Mouse (Mus musculus): ENCODE measurements around the gene Grk6. TPM values are rescaled to one million over a fixed set of nuclear protein-coding genes. Genes with fewer than 3 reads are reported as not detected.

Gene Grk6
- 100 to 1,000 TPM; 211 to 221 TPM for total RNA-seq (2023)

DNA sequence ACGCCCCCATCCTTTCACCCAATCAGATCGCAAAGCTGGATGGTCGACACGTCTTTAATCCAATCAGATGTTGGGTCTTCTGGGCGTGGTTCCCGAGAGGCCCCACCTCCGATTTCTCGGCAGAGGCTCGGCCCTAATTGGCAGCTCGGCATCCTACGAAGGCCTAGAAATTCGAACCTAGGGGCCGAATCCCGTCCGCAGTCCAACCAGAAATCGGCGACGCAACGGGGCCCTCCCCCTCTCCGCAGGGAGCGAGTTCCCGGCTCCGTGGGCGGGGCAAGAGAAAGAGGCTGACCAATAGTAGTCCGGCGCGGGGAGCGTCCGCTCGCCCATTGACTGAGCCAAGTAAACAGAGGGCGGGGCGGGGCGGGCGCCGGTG lies at the start of gene Grk6:
TSS of gene Grk6 (plus strand) at position 136 of the 379 bp plus-strand sequence.

DNA sequence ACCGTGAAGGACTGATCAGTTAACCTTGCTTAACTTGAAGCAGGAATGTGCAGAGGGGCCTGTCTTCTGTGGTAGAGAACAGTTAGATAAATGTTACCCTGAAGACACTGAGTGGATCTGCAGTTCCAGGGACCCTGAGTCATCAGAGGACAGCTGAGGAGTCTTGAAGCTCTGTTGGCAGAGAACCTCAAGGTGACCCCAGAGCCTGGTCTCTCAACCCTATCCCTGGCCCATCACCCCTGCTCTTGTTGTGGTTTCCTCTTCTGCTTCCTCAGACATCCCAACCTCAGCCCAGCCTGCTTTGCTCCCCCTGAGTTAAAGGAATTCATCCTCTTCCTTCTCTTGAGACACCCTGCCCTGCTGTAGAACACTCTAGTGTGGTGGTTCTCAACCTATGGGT lies 46.8 kb upstream of the Grk6 start, which contains the start of gene Slc34a1:
TSS of gene Slc34a1 (plus strand) at position 100 of the 400 bp plus-strand sequence.

DNA sequence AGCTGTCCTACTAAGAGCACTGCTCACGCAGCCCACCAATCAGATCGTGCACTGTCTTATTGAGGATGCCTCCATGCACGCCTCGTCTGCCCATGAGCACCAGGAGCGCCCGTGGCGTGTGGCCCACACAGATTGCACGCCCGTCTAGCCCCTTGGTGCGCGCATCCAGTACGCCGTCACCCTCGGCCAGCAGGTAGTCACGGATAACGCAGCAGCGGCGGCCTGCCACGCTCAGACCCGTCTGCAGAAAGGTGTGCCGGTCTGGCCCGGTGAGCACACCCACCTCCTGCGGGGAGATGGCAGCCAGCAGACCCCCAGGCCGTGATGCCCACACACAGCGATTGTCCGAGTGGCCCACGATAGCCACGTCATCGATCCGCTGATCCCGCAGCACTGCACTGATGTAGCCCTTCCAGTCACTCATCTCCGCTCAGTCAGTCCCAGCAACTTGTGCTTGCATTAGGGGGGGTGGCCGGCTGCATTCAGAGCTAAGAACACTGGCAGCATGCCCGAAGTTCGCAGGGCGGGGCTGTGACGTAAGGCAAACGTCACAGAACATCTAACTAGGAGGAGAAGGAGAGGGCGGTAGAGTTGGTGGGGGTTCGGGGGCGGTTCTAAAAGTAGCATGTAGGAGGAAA lies 30.0 kb upstream of the Grk6 start, which contains the start of gene Pfn3:
TSS of gene Pfn3 (minus strand) at position 490 of the 638 bp plus-strand sequence.

DNA sequence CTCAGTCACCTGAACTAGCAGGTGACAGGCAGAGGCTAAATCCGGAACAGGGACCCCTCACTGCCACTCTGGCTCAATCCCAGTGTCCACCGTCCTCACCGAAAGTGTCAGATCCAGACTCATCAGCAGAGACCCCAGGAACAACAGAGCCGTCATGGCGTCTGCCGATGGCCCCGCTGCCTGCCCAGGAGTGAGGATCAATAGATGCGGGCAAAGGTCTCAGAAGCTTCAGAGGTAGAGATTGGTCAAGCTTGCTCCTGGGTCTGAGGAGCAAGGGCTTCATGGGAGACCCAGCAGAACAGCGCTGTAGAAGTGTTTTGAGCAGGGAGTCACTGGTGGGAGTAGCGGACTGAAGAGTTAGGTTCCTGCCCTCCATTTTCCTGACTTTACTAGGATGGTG lies 18.3 kb upstream of the Grk6 start, which contains the start of gene F12:
TSS of gene F12 (minus strand) at position 181 of the 400 bp plus-strand sequence.

DNA sequence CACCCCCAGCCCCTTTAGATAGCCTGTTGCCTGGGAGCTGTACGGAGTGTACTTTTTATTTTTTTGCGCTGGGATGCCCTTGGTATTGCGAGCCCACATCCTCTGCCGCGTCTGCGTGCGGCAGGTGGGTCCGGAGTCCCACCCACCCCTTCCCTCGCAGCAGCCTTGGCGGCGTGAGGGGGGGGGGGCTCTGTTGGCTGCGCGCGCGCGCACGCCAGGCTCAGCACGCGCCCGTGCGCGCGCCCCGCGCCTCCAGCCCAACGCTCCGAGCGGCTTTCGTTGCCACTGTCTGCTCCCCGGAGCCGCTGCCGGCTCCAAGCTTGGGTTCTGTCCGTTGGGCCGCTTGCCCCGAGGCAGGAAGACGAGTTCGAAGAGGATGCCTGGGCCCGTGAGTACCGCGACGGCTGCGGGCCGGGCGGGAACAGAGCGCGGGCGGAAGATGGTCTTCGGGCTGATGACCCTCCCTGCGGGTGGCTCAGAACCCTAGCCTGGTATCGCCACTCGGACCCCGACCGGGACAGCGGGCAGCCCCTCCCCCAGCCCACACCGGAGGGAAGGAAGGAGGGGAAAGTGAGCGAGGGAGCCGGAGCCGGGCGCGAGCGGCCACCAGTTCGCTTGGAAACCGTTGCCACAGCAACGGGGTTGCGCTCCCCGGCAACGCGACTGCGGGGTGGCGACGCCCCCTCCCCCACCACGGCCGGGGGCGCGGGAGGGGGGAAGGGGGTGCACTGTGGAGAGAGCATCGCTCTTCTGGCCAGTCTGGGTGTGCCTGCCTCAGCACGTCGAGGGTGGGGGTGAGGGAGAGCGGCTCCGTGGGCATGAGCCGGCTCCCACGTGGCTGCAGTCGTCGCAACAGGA lies 19.4 kb downstream of the Grk6 start, which contains the start of gene Prr7:
TSS of gene Prr7 (plus strand) at position 241 of the 858 bp plus-strand sequence.

DNA sequence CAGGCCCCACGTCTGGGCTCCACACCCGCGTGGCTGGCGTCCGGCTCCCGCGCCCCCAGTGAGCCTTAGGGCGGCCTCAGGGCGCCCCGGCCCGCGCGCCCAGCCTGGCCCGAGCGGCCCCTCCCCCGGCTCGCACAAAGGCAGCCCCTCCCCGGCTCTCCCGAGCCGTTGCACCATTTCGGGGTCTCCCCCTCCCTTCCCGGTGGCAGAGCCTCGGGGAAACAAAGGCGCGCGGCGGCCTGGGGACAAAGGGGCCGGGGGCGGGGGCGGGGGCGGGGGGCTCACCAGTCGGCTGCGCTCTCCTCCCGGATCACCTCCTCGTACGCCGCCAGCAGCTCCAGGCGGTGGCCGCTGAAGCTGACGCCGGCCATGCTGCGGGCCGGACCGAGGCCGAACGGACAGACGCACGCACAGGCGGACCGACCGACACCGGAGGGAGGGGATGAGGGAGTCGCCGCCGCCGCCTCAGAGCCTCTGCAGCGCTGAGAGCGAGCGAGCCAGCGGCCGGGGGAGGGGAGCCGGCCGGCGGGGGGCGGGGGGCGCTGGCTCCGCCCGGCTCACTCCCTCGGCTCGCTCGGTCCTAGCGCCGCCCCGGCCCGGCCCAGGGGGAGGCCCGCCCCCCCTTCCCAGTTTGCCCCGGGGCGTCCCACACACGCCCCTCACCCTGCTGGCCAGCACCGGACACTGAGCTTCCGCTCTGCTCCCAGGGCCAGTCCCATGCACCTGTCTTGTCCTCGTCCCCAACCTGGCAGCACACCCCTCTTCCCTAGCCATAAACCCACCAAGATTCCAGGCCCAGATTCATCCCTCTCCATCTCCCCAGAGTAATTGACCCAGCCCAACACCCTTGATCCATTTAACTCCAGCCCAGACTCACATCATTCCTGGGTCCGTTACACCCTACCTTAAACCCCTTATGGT lies 43.0 kb downstream of the Grk6 start, which contains the start of gene Dbn1:
TSS of gene Dbn1 (minus strand) at position 534 of the 921 bp plus-strand sequence.

Other genes with a start within 250 kb of the Grk6 start
- 100 to 1,000 TPM in 1 of 2 experiments, 10 to 100 TPM in 1; 99.7 to 103 TPM for gene Nsd1, start 235.3 kb upstream of the Grk6 start, total RNA-seq (2023)
- gene Prelid1, start 124.6 kb upstream of the Grk6 start, total RNA-seq (2023), result 100 to 1,000 TPM; 196 to 208 TPM
- gene Rab24, start 123.1 kb upstream of the Grk6 start, total RNA-seq (2023), result 10 to 100 TPM; 73.9 to 75.8 TPM
- 10 to 100 TPM; 15.2 to 16.0 TPM for gene Mxd3, start 115.2 kb upstream of the Grk6 start, total RNA-seq (2023)
- 10 to 100 TPM; 77.1 to 89.8 TPM for gene Lman2, start 82.3 kb upstream of the Grk6 start, total RNA-seq (2023)
- gene Rgs14, start 75.3 kb upstream of the Grk6 start, total RNA-seq (2023), result 100 to 1,000 TPM; 106 to 113 TPM
- not detected for gene Slc34a1, start 46.9 kb upstream of the Grk6 start, total RNA-seq (2023)
- not detected for gene Pfn3, start 29.8 kb upstream of the Grk6 start, total RNA-seq (2023)
- gene F12, start 18.3 kb upstream of the Grk6 start, total RNA-seq (2023), result 1 to 10 TPM; 2.2 TPM
- 10 to 100 TPM in 1 of 2 experiments, 1 to 10 TPM in 1; 8.3 to 10.5 TPM for gene Prr7, start 19.2 kb downstream of the Grk6 start, total RNA-seq (2023)
- gene Dbn1, start 43.0 kb downstream of the Grk6 start, total RNA-seq (2023), result under 1 TPM; 0.20 to 0.47 TPM
- gene Pdlim7, start 68.6 kb downstream of the Grk6 start, total RNA-seq (2023), result 100 to 1,000 TPM; 107 to 126 TPM
- 100 to 1,000 TPM; 326 to 337 TPM for gene Dok3, start 84.2 kb downstream of the Grk6 start, total RNA-seq (2023)
- 10 to 100 TPM; 36.1 to 39.6 TPM for gene Ddx41, start 91.6 kb downstream of the Grk6 start, total RNA-seq (2023)
- 10 to 100 TPM; 84.2 to 84.9 TPM for gene Fam193b, start 126.0 kb downstream of the Grk6 start, total RNA-seq (2023)
- 10 to 100 TPM; 61.5 to 73.1 TPM for gene Tmed9, start 128.7 kb downstream of the Grk6 start, total RNA-seq (2023)
- gene B4galt7, start 154.8 kb downstream of the Grk6 start, total RNA-seq (2023), result 10 to 100 TPM in 1 of 2 experiments, 1 to 10 TPM in 1; 10.0 to 10.5 TPM
- gene Caml, start 177.9 kb downstream of the Grk6 start, total RNA-seq (2023), result 10 to 100 TPM; 11.4 to 12.8 TPM
- 10 to 100 TPM; 34.6 to 38.5 TPM for gene Ddx46, start 190.0 kb downstream of the Grk6 start, total RNA-seq (2023)
- 10 to 100 TPM; 24.5 to 28.5 TPM for gene B230219D22Rik, start 248.1 kb downstream of the Grk6 start, total RNA-seq (2023)